8 mouse cellular contexts compared by ENCODE assay signal in genomic region chr11:79071082-79071972, GRCm38 (mm10).
DNase-seq lines count a peak whose midpoint lies in the region; ATAC-seq and TF ChIP-seq lines count a peak whose summit lies in the region.

No protein-coding gene starts in this region.

- WGBS in hindbrain, embryonic 11.5 days: 80% methylated on average over 7 of the region's 7 CpGs
- WGBS in hindbrain, embryonic 16.5 days: 78% methylated on average over 7 of the region's 7 CpGs
- WGBS in heart, embryonic 11.5 days (ENCODE audit: insufficient replicate concordance): 57% methylated on average over 7 of the region's 7 CpGs
- WGBS in neural tube, embryonic 15.5 days: 85% methylated on average over 7 of the region's 7 CpGs

- H3K4me3 ChIP-seq in hindbrain, embryonic 11.5 days (ENCODE audit: low read depth, low read length): no peak overlapping the region
- H3K4me3 ChIP-seq in hindbrain, embryonic 16.5 days (ENCODE audit: low read length): no peak overlapping the region
- no peak overlapping the region for H3K4me3 ChIP-seq in heart, embryonic 11.5 days (ENCODE audit: low read depth, low read length)
- no peak overlapping the region for H3K4me3 ChIP-seq in neural tube, embryonic 15.5 days (replicated peaks)

- ATAC-seq in hindbrain, embryonic 11.5 days (ENCODE audit: low FRiP score): no peak
- ATAC-seq in hindbrain, embryonic 16.5 days: no peak
- peak; percentile 85 for ATAC-seq in Patski
- ATAC-seq in heart, embryonic 11.5 days (replicated peaks; ENCODE audit: insufficient number of reproducible peaks, low FRiP score, low TSS enrichment): peak; percentile 84
- ATAC-seq in megakaryocyte, adult 5-6 weeks (ENCODE audit: poor library complexity, severe bottlenecking): peak; percentile 31
- ATAC-seq in neural tube, embryonic 15.5 days (ENCODE audit: low FRiP score): no peak

- H3K9me3 ChIP-seq in hindbrain, embryonic 11.5 days (ENCODE audit: control insufficient read depth, low read length): no peaks in the 10 kb centered on the region
- no peaks in the 10 kb centered on the region for H3K9me3 ChIP-seq in hindbrain, embryonic 16.5 days (ENCODE audit: control insufficient read depth, low read length)
- H3K9me3 ChIP-seq in heart, embryonic 11.5 days (replicated peaks; ENCODE audit: control insufficient read depth, low read length): no peaks in the 10 kb centered on the region
- H3K9me3 ChIP-seq in neural tube, embryonic 15.5 days (replicated peaks): no peaks in the 10 kb centered on the region

- H3K27me3 ChIP-seq in hindbrain, embryonic 11.5 days (ENCODE audit: control insufficient read depth, insufficient read depth, low read length): no peaks in the 10 kb centered on the region
- no peaks in the 10 kb centered on the region for H3K27me3 ChIP-seq in hindbrain, embryonic 16.5 days (replicated peaks; ENCODE audit: control insufficient read depth, insufficient read depth, low read length)
- no peaks in the 10 kb centered on the region for H3K27me3 ChIP-seq in Patski
- H3K27me3 ChIP-seq in heart, embryonic 11.5 days (ENCODE audit: control insufficient read depth, insufficient read depth, low read length): no peaks in the 10 kb centered on the region
- no peaks in the 10 kb centered on the region for H3K27me3 ChIP-seq in neural tube, embryonic 15.5 days (replicated peaks)

- H3K4me1 ChIP-seq in hindbrain, embryonic 11.5 days (replicated peaks; ENCODE audit: control insufficient read depth, insufficient read depth, low read length): 0 out of 2 replicates have a peak, but pooled peaks cover 4% of the 10 kb centered on the region
- peaks cover 3% of the 10 kb centered on the region for H3K4me1 ChIP-seq in hindbrain, embryonic 16.5 days (ENCODE audit: control insufficient read depth, insufficient read depth, low read depth, low read length)
- H3K4me1 ChIP-seq in heart, embryonic 11.5 days (ENCODE audit: control insufficient read depth, insufficient read depth, low read length): peaks cover 54% of the 10 kb centered on the region
- H3K4me1 ChIP-seq in neural tube, embryonic 15.5 days: peaks cover 13% of the 10 kb centered on the region

- no peaks in the 10 kb centered on the region for H3K36me3 ChIP-seq in hindbrain, embryonic 11.5 days (ENCODE audit: control insufficient read depth, insufficient read depth, low read length)
- H3K36me3 ChIP-seq in hindbrain, embryonic 16.5 days (ENCODE audit: control insufficient read depth, insufficient read depth, low read length): no peaks in the 10 kb centered on the region
- H3K36me3 ChIP-seq in heart, embryonic 11.5 days (ENCODE audit: control insufficient read depth, insufficient read depth, low read length): no peaks in the 10 kb centered on the region
- peaks cover 10% of the 10 kb centered on the region; the same call in 1 of the 2 replicates for H3K36me3 ChIP-seq in neural tube, embryonic 15.5 days

- in situ Hi-C loops in Patski (cut with MboI; ENCODE audit: low pct_unique_long_range_greater_than_20kb): no loop called here

- peak overlapping the region; percentile 24; the same call in 1 of the 2 replicates for H3K27ac ChIP-seq in hindbrain, embryonic 11.5 days (ENCODE audit: low read depth, low read length)
- H3K27ac ChIP-seq in hindbrain, embryonic 16.5 days (ENCODE audit: low read depth, low read length): no peak overlapping the region
- H3K27ac ChIP-seq in heart, embryonic 11.5 days (ENCODE audit: low read depth, low read length): peak overlapping the region; percentile 75
- H3K27ac ChIP-seq in neural tube, embryonic 15.5 days (replicated peaks): no peak overlapping the region

- no peak overlapping the region for H3K4me2 ChIP-seq in hindbrain, embryonic 11.5 days (replicated peaks; ENCODE audit: low read depth, low read length)
- H3K4me2 ChIP-seq in hindbrain, embryonic 16.5 days (ENCODE audit: low read length): no peak overlapping the region
- H3K4me2 ChIP-seq in heart, embryonic 11.5 days: peak overlapping the region; percentile 44; the same call in 1 of the 2 replicates
- no peak overlapping the region for H3K4me2 ChIP-seq in neural tube, embryonic 15.5 days

- POLR2A ChIA-PET in Patski (lab: Charles Lee): interaction anchor here (0.5 to 0.7 kb wide), 2 partner anchors 68 to 262 kb away, joined by 3 to 5 read pairs; no protein-coding TSS in a partner anchor

- H3K9ac ChIP-seq in hindbrain, embryonic 11.5 days (ENCODE audit: low read depth, low read length): no peak overlapping the region
- H3K9ac ChIP-seq in hindbrain, embryonic 16.5 days (ENCODE audit: low read depth, low read length): no peak overlapping the region
- H3K9ac ChIP-seq in heart, embryonic 11.5 days (ENCODE audit: low read depth, low read length): no peak overlapping the region
- no peak overlapping the region for H3K9ac ChIP-seq in neural tube, embryonic 15.5 days (replicated peaks)

- no peak for TF ChIP-seq CTCF in Patski (IDR thresholded peaks at IDR 0.05)

- no peak for DNase-seq in hindbrain, embryonic 11.5 days (ENCODE audit: low spot score)
- DNase-seq in Patski (ENCODE audit: low read depth, low spot score): peak; percentile 67
- no peak for DNase-seq in right cerebral cortex, postnatal 25 days
- DNase-seq in layer of hippocampus, postnatal 10 days (ENCODE audit: low spot score in 2 of 2): no peak

- CTCF ChIA-PET in Patski (lab: Charles Lee): interaction anchor here (0.9 kb wide), 1 partner anchor 41 kb away, joined by 3 read pairs; no protein-coding TSS in a partner anchor

Comparison
In these comparisons a context has a peak if more than half of its experiments do, and no peak if none do; other contexts are left out.
1. H3K27ac ChIP-seq: peak in hindbrain, embryonic 11.5 days (single experiment) and heart, embryonic 11.5 days (single experiment); none in hindbrain, embryonic 16.5 days (single experiment) and neural tube, embryonic 15.5 days (single experiment).
2. ATAC-seq: peak in Patski (single experiment), heart, embryonic 11.5 days (single experiment) and megakaryocyte, adult 5-6 weeks (single experiment); none in hindbrain, embryonic 11.5 days (single experiment), hindbrain, embryonic 16.5 days (single experiment) and neural tube, embryonic 15.5 days (single experiment).